Mouse (Mus musculus) MEL (cell line): ENCODE measurements around the gene Cercam. TPM values are rescaled to one million over a fixed set of nuclear protein-coding genes. Genes with fewer than 3 reads are reported as not detected.
A peak's percentile ranks its signal among the peaks of the same experiment; 100 is the strongest.

Experiments
- DNase-seq: peaks from one replicate; pipeline ENCODE4 v3.0.0; 2011; ENCODE audit warnings: low read depth, low spot score
- H3K27ac ChIP-seq: 2 replicates; pipeline ENCODE4 v1.5.1; 2012; ENCODE audit warnings: low read depth, mild to moderate bottlenecking, control low read depth, low read length, moderate library complexity; ENCODE audit not compliant: control insufficient read depth
- H3K27me3 ChIP-seq, 2 experiments: fragments of 150-350 bp in 1 of 2; sonication (generic) in 1 of 2; 2 replicates each; pipeline ENCODE4 v1.6.1; 2012; ENCODE audit warnings: low read length in 2 of 2, mild to moderate bottlenecking in 2 of 2, improper control_type of control experiment in 1 of 2, moderate library complexity in 1 of 2; ENCODE audit not compliant: insufficient read depth in 2 of 2, control insufficient read depth in 1 of 2
- H3K36me3 ChIP-seq, 2 experiments: 2 replicates each; pipeline ENCODE4 v1.6.1; 2012 to 2014; ENCODE audit warnings: low read length in 2 of 2, improper control_type of control experiment in 1 of 2, inconsistent platforms in 1 of 2, mild to moderate bottlenecking in 1 of 2; ENCODE audit not compliant: insufficient read depth in 2 of 2, control insufficient read depth in 1 of 2
- H3K4me1 ChIP-seq, 2 experiments: fragments of 150-350 bp in 1 of 2; sonication (generic) in 1 of 2; 2 replicates each; pipeline ENCODE4 v1.6.1; 2012; ENCODE audit warnings: low read length in 2 of 2, improper control_type of control experiment in 1 of 2, mild to moderate bottlenecking in 1 of 2; ENCODE audit not compliant: insufficient read depth in 2 of 2, control insufficient read depth in 1 of 2
- H3K4me3 ChIP-seq, 2 experiments: fragments of 150-350 bp in 1 of 2; sonication (generic) in 1 of 2; 2 replicates each; pipeline ENCODE4 v1.5.1; 2012; ENCODE audit warnings: low read depth in 2 of 2, low read length in 2 of 2, mild to moderate bottlenecking in 2 of 2, moderate library complexity in 2 of 2, control low read depth in 1 of 2, improper control_type of control experiment in 1 of 2; ENCODE audit not compliant: control insufficient read depth in 1 of 2, insufficient read depth in 1 of 2
- H3K79me2 ChIP-seq: 2 replicates; pipeline ENCODE4 v1.6.1; 2012; ENCODE audit warnings: mild to moderate bottlenecking, low read length, moderate library complexity; ENCODE audit not compliant: control insufficient read depth, poor library complexity, insufficient read depth
- H3K9ac ChIP-seq: 2 replicates; pipeline ENCODE4 v1.6.1; 2012; ENCODE audit warnings: low read depth, mild to moderate bottlenecking, control low read depth, low read length, moderate library complexity; ENCODE audit not compliant: control insufficient read depth, poor library complexity, severe bottlenecking
- H3K9me3 ChIP-seq: fragments of 150-350 bp; sonication (generic); replicated peaks from 2 replicates; pipeline ENCODE4 v1.6.1; 2012; ENCODE audit warnings: mild to moderate bottlenecking, low read length, improper control_type of control experiment, moderate library complexity; ENCODE audit not compliant: insufficient read depth
- BHLHE40 ChIP-seq: IDR thresholded peaks from 2 replicates; pipeline ENCODE4 v1.6.1; 2012; ENCODE audit warnings: low read depth, mild to moderate bottlenecking, inconsistent platforms, low read length, improper control_type of control experiment, borderline replicate concordance
- CHD1 ChIP-seq: IDR thresholded peaks from 2 replicates; pipeline ENCODE4 v1.6.1; 2012; ENCODE audit warnings: low read depth, mild to moderate bottlenecking, inconsistent platforms, low read length, improper control_type of control experiment
- CHD2 ChIP-seq: IDR thresholded peaks from 2 replicates; pipeline ENCODE4 v1.6.1; 2011; ENCODE audit warnings: low read length, improper control_type of control experiment
- CTCF ChIP-seq, 3 experiments: IDR thresholded peaks in 2 of 3; conservative IDR thresholded peaks in 1 of 3; 2 replicates each; pipeline ENCODE4 v1.5.1; 2011 to 2012; ENCODE audit warnings: low read length in 3 of 3, low read depth in 2 of 3, mild to moderate bottlenecking in 2 of 3, improper control_type of control experiment in 1 of 3, inconsistent platforms in 1 of 3, mixed read lengths in 1 of 3, moderate library complexity in 1 of 3; ENCODE audit not compliant: control insufficient read depth in 1 of 3, insufficient read depth in 1 of 3, poor library complexity in 1 of 3, severe bottlenecking in 1 of 3
- E2F4 ChIP-seq: IDR thresholded peaks from 2 replicates; pipeline ENCODE4 v1.6.1; 2011; ENCODE audit warnings: low read depth, low read length, improper control_type of control experiment, borderline replicate concordance
- ELF1 ChIP-seq: IDR thresholded peaks from 2 replicates; pipeline ENCODE4 v1.6.1; 2014; ENCODE audit warnings: low read depth, mild to moderate bottlenecking, inconsistent platforms, low read length, improper control_type of control experiment, moderate library complexity
- ETS1 ChIP-seq: IDR thresholded peaks from 2 replicates; pipeline ENCODE4 v1.6.1; 2012; ENCODE audit warnings: low read depth, mild to moderate bottlenecking, inconsistent platforms, low read length, improper control_type of control experiment, moderate library complexity
- GABPA ChIP-seq: IDR thresholded peaks from 2 replicates; pipeline ENCODE4 v1.6.1; 2012; ENCODE audit warnings: low read depth, mild to moderate bottlenecking, inconsistent platforms, low read length, improper control_type of control experiment, moderate library complexity
- GATA1 ChIP-seq: IDR thresholded peaks from 2 replicates; pipeline ENCODE4 v1.6.1; 2011; ENCODE audit warnings: low read depth, low read length, improper control_type of control experiment
- HCFC1 ChIP-seq: IDR thresholded peaks from 2 replicates; pipeline ENCODE4 v1.6.1; 2012; ENCODE audit warnings: low read depth, mild to moderate bottlenecking, inconsistent platforms, low read length, improper control_type of control experiment, moderate library complexity
- JUND ChIP-seq: IDR thresholded peaks from 2 replicates; pipeline ENCODE4 v1.6.1; 2011; ENCODE audit warnings: low read depth, mild to moderate bottlenecking, improper control_type of control experiment, low read length
- MAFK ChIP-seq: IDR thresholded peaks from 2 replicates; pipeline ENCODE4 v1.6.1; 2011; ENCODE audit warnings: low read depth, mild to moderate bottlenecking, low read length, improper control_type of control experiment, borderline replicate concordance
- MAX ChIP-seq: IDR thresholded peaks from 2 replicates; pipeline ENCODE4 v1.6.1; 2011; ENCODE audit warnings: low read length, improper control_type of control experiment
- MAZ ChIP-seq: IDR thresholded peaks from 2 replicates; pipeline ENCODE4 v1.6.1; 2012; ENCODE audit warnings: low read depth, mild to moderate bottlenecking, inconsistent platforms, low read length, improper control_type of control experiment
- MEF2A ChIP-seq: IDR thresholded peaks from 2 replicates; pipeline ENCODE4 v1.6.1; 2014; ENCODE audit warnings: low read depth, mild to moderate bottlenecking, inconsistent platforms, low read length, improper control_type of control experiment; ENCODE audit not compliant: poor library complexity, insufficient replicate concordance, severe bottlenecking; ENCODE audit errors: extremely low read depth
- MXI1 ChIP-seq: IDR thresholded peaks from 2 replicates; pipeline ENCODE4 v1.6.1; 2011; ENCODE audit warnings: mild to moderate bottlenecking, low read depth, low read length, improper control_type of control experiment
- MYC ChIP-seq: IDR thresholded peaks from 2 replicates; pipeline ENCODE4 v1.6.1; 2011; ENCODE audit warnings: low read depth, mild to moderate bottlenecking, low read length, improper control_type of control experiment, moderate library complexity
- NELFE ChIP-seq: IDR thresholded peaks from 2 replicates; pipeline ENCODE4 v1.6.1; 2011; ENCODE audit warnings: low read depth, low read length, improper control_type of control experiment
- NRF1 ChIP-seq: IDR thresholded peaks from 2 replicates; pipeline ENCODE4 v1.6.1; 2014; ENCODE audit warnings: low read depth, mild to moderate bottlenecking, inconsistent platforms, low read length, improper control_type of control experiment, moderate library complexity; ENCODE audit not compliant: poor library complexity, insufficient read depth, severe bottlenecking
- POLR2A ChIP-seq, 2 experiments: IDR thresholded peaks; 2 replicates each; pipeline ENCODE4 v1.6.1; 2011 to 2012; ENCODE audit warnings: low read length in 2 of 2, mild to moderate bottlenecking in 2 of 2, control low read depth in 1 of 2, improper control_type of control experiment in 1 of 2, low read depth in 1 of 2, moderate library complexity in 1 of 2; ENCODE audit not compliant: control insufficient read depth in 1 of 2, insufficient read depth in 1 of 2, poor library complexity in 1 of 2
- POLR2AphosphoS2 ChIP-seq: IDR thresholded peaks from 2 replicates; pipeline ENCODE4 v1.6.1; 2011; ENCODE audit warnings: low read length, improper control_type of control experiment
- POLR2AphosphoS5 ChIP-seq: IDR thresholded peaks from 2 replicates; pipeline ENCODE4 v1.6.1; 2012; ENCODE audit warnings: low read depth, borderline replicate concordance, mild to moderate bottlenecking, inconsistent platforms, low read length, moderate library complexity, mixed read lengths
- RAD21 ChIP-seq: IDR thresholded peaks from 2 replicates; pipeline ENCODE4 v1.6.1; 2011; ENCODE audit warnings: mild to moderate bottlenecking, low read depth, low read length, improper control_type of control experiment
- RCOR1 ChIP-seq: IDR thresholded peaks from 2 replicates; pipeline ENCODE4 v1.6.1; 2012; ENCODE audit warnings: low read depth, mild to moderate bottlenecking, inconsistent platforms, low read length, improper control_type of control experiment
- SIN3A ChIP-seq: IDR thresholded peaks from 2 replicates; pipeline ENCODE4 v1.6.1; 2012; ENCODE audit warnings: low read length, improper control_type of control experiment, inconsistent platforms
- SMC3 ChIP-seq: IDR thresholded peaks from 2 replicates; pipeline ENCODE4 v1.6.1; 2011; ENCODE audit warnings: low read depth, low read length, improper control_type of control experiment
- TAL1 ChIP-seq: IDR thresholded peaks from 2 replicates; pipeline ENCODE4 v1.6.1; 2012; ENCODE audit warnings: mild to moderate bottlenecking, inconsistent platforms, low read length, moderate library complexity, mixed read lengths
- TCF12 ChIP-seq: IDR thresholded peaks from 2 replicates; pipeline ENCODE4 v1.6.1; 2014; ENCODE audit warnings: low read depth, mild to moderate bottlenecking, inconsistent platforms, low read length, improper control_type of control experiment, moderate library complexity
- UBTF ChIP-seq: IDR thresholded peaks from 2 replicates; pipeline ENCODE4 v1.6.1; 2012; ENCODE audit warnings: low read depth, mild to moderate bottlenecking, inconsistent platforms, low read length, improper control_type of control experiment, moderate library complexity, borderline replicate concordance; ENCODE audit not compliant: insufficient read depth
- USF1 ChIP-seq: IDR thresholded peaks from 2 replicates; pipeline ENCODE4 v1.6.1; 2014; ENCODE audit warnings: low read depth, mild to moderate bottlenecking, inconsistent platforms, low read length, improper control_type of control experiment, moderate library complexity
- USF2 ChIP-seq, 2 experiments: IDR thresholded peaks; 2 replicates each; pipeline ENCODE4 v1.6.1; 2011 to 2012; ENCODE audit warnings: improper control_type of control experiment in 2 of 2, low read length in 2 of 2, borderline replicate concordance in 1 of 2, inconsistent platforms in 1 of 2, low read depth in 1 of 2, mild to moderate bottlenecking in 1 of 2; ENCODE audit not compliant: insufficient read depth in 1 of 2
- ZC3H11A ChIP-seq: IDR thresholded peaks from 2 replicates; pipeline ENCODE4 v1.6.1; 2012; ENCODE audit warnings: low read depth, mild to moderate bottlenecking, inconsistent platforms, low read length, improper control_type of control experiment
- ZKSCAN1 ChIP-seq: IDR thresholded peaks from 2 replicates; pipeline ENCODE4 v1.6.1; 2012; ENCODE audit warnings: low read depth, mild to moderate bottlenecking, inconsistent platforms, low read length, improper control_type of control experiment, moderate library complexity
- ZMIZ1 ChIP-seq: IDR thresholded peaks from 2 replicates; pipeline ENCODE4 v1.6.1; 2012; ENCODE audit warnings: low read depth, mild to moderate bottlenecking, inconsistent platforms, low read length, improper control_type of control experiment, moderate library complexity
- ZNF384 ChIP-seq: IDR thresholded peaks from 2 replicates; pipeline ENCODE4 v1.6.1; 2012; ENCODE audit warnings: low read depth, mild to moderate bottlenecking, inconsistent platforms, low read length, improper control_type of control experiment
- polyA plus RNA-seq, 2 experiments: library from polyadenylated mRNA; stranded (reverse) in 1 of 2; unstranded in 1 of 2; fragments of >175 nt in 1 of 2; fragments of >200 nt in 1 of 2; gene quantifications; 2 replicates each; pipeline versions ENCODE4 v1.2.1 to v1.2.4; 2012; ENCODE audit warnings: low replicate concordance in 2 of 2, low read depth in 1 of 2; ENCODE audit not compliant: insufficient read length in 2 of 2, insufficient read depth in 1 of 2, missing spikeins in 1 of 2
- total RNA-seq: library from RNA; depleted of rRNA; stranded (reverse); fragments of 300-350 nt; gene quantifications from 2 replicates; pipeline ENCODE4 v1.2.3, GENCODE M21; 2012; rRNA removed

Cercam gene
- total RNA-seq (7.5 and 8.8 TPM in 2 replicates), polyA plus RNA-seq (10 to 100 TPM in 1 of 2 experiments, not detected in 1; 23.4 TPM)

- Histone ChIP-seq H3K9me3 (no peaks in the 10 kb centered on the region), H3K4me3 (peak within 1 kb of the TSS; percentile 65 to 79), H3K27me3 (no peaks in the 10 kb centered on the region), H3K36me3 (no peaks in the 10 kb centered on the region), H3K9ac (peak within 1 kb of the TSS; percentile 80), H3K4me1 (peaks cover 0 to 5% of the 10 kb centered on the region in 2 experiments; a peak in 1 of 4 replicates), H3K27ac (peak within 1 kb of the TSS; percentile 61), H3K79me2 (no peaks in the 10 kb centered on the region; the same call in 1 of the 2 replicates)
- DNase-seq, result peak; percentile 94
- TF ChIP-seq JUND, result no peak
- peak; percentile 71 for TF ChIP-seq SMC3
- TF ChIP-seq USF1, result no peak
- TF ChIP-seq MAZ, result peak; percentile 83
- TF ChIP-seq ETS1, result peak; percentile 55; the same call in 1 of the 2 replicates
- no peak for TF ChIP-seq POLR2AphosphoS2
- no peak for TF ChIP-seq TAL1
- peak; percentile 35 for TF ChIP-seq HCFC1
- no peak for TF ChIP-seq TCF12
- no peak for TF ChIP-seq CHD2
- no peak for TF ChIP-seq GABPA
- TF ChIP-seq RAD21, result peak; percentile 15
- TF ChIP-seq BHLHE40, result no peak
- peak; percentile 61 for TF ChIP-seq ELF1
- TF ChIP-seq RCOR1, result no peak
- TF ChIP-seq MXI1, result peak; percentile 14; the same call in 1 of the 2 replicates
- peak; percentile 46; the same call in 1 of the 2 replicates for TF ChIP-seq E2F4
- TF ChIP-seq ZC3H11A, result no peak
- no peak for TF ChIP-seq MEF2A
- TF ChIP-seq USF2 (IDR thresholded peaks at IDR 0.05; ENCODE audit: borderline replicate concordance in 1 of 2, insufficient read depth in 1 of 2, low read depth in 1 of 2, low read length in 2 of 2), result no peak
- 0 out of 2 replicates have a peak, but pooled peaks have one; percentile 21 for TF ChIP-seq NRF1
- 0 out of 2 replicates have a peak, but pooled peaks have one; percentile 37 for TF ChIP-seq MYC
- TF ChIP-seq POLR2A (IDR thresholded peaks at IDR 0.05; ENCODE audit: control insufficient read depth in 1 of 2, insufficient read depth in 1 of 2, low read depth in 1 of 2, low read length in 2 of 2, poor library complexity in 1 of 2), result peak in 1 of 2 experiments; percentile 62; a peak in 3 of 4 replicates
- TF ChIP-seq SIN3A, result peak; percentile 38; the same call in 1 of the 2 replicates
- no peak for TF ChIP-seq GATA1
- no peak for TF ChIP-seq UBTF
- 0 out of 2 replicates have a peak, but pooled peaks have one; percentile 44 for TF ChIP-seq ZMIZ1
- peak; percentile 44 for TF ChIP-seq NELFE
- TF ChIP-seq ZKSCAN1, result no peak
- TF ChIP-seq CHD1, result no peak
- TF ChIP-seq POLR2AphosphoS5, result no peak
- peak; percentile 61; the same call in 1 of the 2 replicates for TF ChIP-seq MAX
- no peak for TF ChIP-seq MAFK
- no peak for TF ChIP-seq ZNF384
- peak; percentile 74 to 96 (median 90) for TF ChIP-seq CTCF (IDR thresholded peaks at IDR 0.05 in 2 of 3, conservative IDR thresholded peaks at IDR 0.05 in 1 of 3; ENCODE audit: control insufficient read depth in 1 of 3, insufficient read depth in 1 of 3, low read depth in 2 of 3, low read length in 3 of 3, poor library complexity in 1 of 3, severe bottlenecking in 1 of 3)
Observed at GRCm38 (mm10) chr2:29868949-29869645, at the start of gene Cercam. Gene Cercam, plus strand, starts transcription at chr2:29869164.
